Mouse (Mus musculus): ENCODE measurements around the gene Sppl3.

Gene Sppl3

DNA sequence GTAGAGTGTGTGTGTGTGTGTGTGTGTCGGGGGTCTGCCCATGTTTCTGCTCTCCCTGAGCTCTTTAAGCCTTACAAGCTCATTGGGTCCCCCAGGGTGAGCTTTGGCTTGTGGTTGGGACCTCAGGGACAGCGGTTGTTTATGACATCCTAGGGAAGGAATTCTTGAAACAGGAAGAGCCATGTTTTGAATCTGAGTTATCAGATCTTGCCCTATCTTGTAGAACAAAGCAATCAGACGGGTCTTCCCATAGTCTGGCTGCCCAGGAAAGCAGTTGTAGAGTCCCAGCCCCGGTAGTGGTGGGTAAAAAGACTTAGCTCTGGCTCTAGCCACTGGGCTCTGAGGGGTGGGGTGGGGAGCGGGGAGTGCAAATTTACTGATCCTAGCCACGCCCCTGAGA is 13.6 kb upstream of the Sppl3 start:
- no peak for DNase-seq (ENCODE audit: low read depth, low spot score)

DNA sequence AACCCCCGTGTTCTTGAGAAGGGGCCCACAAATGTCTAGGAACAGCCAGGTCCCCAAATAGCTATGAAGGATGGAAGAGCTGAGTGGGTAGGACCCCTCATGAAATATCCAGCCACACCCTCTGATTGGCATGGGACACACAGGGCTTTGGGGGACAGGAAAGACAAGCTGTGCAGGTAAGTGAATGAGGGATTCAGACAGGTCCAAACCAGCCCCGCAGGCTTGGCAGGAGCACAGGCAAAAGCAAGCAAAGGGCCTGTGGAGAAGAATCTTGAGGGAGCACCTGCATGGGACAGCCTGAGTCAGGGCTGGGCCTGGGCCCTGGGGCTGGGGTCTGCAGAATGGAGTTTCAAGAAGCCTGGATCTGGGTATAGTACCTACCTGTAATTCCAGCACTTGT is 10.4 kb upstream of the Sppl3 start:
- no peak for DNase-seq (ENCODE audit: low read depth, low spot score)

DNA sequence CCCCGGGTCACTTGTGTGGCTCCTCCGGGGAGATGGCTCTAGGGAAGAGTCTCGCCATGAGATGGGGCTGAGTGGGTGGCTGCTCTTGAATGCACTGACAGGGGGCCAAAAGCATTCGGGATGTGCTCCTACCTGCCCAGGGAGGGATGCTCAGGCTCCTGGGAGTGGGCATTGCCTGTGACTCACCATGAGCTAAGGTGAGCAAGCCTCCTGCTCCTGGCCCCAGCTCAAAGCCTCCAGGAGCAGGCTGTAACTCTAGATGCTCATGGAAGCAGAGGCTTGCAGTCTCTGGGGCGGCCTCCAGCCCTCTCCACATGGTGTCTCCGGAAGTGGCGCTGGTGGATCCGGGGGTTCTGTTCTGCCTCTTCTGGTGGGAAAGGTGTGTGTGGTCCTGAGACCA is 9.5 kb upstream of the Sppl3 start:
- no peak for DNase-seq (ENCODE audit: low read depth, low spot score)

- DNase-seq (ENCODE audit: low read depth, low spot score), result no peak
Observed at GRCm38 (mm10) chr5:115002781-115003180, 8.2 kb upstream of the Sppl3 start.

DNA sequence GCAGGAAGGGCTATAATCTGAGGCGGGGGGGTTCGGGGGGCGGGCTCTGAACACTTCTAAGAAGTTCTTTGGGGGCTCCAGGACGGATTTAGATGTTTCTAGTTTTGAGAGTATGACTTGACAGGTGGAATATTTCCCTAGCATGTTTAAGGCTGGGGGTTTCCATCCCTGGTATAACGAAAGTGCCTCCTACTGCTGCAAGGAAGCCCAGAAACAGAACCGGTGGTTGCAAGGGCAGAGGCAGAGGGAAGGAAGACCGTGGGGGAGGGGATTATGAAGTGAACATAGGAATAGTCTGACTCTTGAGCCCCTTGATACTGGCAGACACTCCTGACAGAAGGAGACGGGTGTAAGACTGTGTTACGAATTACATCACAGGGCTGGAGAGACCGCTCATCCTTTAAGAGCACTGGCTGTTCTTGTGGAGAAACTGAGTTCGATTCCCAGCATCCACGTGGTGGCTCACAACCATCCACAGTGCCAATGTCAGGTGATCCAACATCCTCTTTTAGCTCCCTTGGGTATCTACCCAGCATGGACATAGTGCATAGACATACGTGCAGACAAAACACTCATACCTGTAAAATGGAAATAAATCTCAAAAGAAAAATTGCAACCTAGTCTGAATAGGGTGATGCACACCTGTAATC is 7.6 kb upstream of the Sppl3 start:
- no peak for DNase-seq (ENCODE audit: low read depth, low spot score)

DNA sequence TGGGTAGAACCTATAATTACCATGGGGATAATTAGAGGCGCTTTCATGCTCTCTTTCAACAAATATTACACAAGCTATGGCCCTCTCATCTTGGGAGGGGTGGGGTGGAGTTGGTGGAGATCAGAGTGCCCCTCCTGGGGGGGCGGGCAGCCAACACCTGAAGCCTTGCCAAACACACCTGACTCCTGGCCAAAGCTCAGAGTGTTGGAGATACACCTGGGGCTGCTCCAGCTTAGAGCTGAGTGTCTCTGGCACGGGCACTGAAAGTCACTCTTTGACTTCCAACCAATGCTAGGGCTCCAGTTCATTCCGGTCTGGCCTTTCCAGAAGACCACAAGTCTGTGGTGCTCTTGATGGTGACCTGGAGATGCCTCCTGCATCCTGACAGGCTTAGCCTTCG is 3.2 kb upstream of the Sppl3 start:
- DNase-seq (ENCODE audit: low read depth, low spot score), result no peak

- no peak for DNase-seq (ENCODE audit: low read depth, low spot score)
Observed at GRCm38 (mm10) chr5:115008307-115008706, 2.6 kb upstream of the Sppl3 start.

- DNase-seq (ENCODE audit: low read depth, low spot score), result no peak
Observed at GRCm38 (mm10) chr5:115009143-115009542, 1.8 kb upstream of the Sppl3 start.

DNA sequence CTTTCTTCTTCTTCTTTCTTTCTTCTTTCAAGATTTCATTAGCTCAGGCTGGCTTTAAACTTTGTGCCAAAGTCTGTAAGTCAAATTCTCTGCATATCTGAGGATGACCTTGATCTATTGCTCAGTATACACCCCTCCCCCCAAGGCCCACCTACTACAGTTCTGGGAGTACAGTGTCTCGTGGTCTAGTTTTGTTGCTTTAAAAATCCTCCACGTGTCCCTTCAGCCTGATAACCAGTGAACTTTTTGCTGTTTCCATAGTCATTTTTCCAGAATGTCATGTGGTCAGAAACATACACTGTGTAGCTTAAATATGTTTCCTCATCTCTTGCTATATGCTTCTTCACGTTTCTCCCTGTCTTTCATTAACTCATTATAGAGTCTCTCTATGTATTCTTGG is 976 bp upstream of the Sppl3 start:
- DNase-seq (ENCODE audit: low read depth, low spot score), result no peak

DNA sequence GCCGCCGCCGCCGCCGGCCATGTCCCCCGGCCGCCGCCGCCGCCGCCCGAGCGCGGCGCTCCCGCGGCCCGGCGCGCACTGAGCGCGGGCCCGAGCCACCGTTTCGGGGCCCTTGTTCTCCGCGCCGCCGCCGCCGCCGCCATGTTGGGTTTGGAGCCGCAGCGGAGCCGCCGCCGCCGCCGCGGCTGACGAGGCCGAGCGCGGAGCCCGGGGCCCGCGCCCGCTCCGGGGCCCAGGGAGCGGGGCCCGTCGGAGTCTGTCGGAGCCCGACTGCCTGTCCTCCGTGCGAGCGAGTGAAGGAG is 231 bp downstream of the Sppl3 start:
- no peak for DNase-seq (ENCODE audit: low read depth, low spot score)

- DNase-seq (ENCODE audit: low read depth, low spot score), result no peak
Observed at GRCm38 (mm10) chr5:115011519-115012261, 753 bp downstream of the Sppl3 start.

DNA sequence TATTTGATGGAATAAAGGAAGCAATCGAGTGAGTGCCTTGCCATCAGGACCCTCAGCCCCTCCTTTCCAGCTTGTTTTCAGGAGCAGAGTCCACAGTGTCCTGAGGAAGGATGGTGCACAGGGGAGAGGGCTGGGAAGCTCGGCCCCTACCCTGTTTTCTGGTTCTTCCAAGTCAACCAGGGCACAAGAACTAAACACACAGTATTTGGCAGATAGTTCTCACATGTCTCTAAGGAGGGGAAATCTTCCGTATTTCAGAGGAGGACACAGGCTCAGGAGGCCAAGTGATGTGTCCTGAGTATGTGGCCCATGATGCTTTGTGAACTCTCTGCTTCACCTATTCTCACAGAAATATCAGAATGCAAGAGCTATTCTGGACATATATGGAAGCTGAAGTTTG is 2.5 kb downstream of the Sppl3 start:
- DNase-seq (ENCODE audit: low read depth, low spot score), result no peak

DNA sequence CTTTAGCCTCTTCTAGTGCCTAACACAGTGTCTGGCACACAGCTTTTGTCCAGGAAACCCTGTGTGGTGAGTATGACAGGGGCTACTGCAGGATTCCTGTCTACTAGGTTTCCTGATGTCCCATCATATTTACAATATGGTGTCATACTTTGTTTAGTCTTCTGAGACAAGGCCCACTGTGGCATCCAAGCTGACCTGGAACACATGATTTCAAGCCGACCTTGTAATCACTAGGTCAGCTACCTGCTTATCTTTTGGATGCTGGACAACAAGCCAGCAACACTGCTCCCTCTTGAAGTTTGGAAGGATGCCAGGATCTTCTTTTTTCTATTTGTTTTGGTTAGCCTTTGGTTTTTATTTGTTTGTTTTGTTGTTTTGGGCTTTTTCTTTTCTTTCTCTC is 3.6 kb downstream of the Sppl3 start:
- DNase-seq (ENCODE audit: low read depth, low spot score), result no peak

DNA sequence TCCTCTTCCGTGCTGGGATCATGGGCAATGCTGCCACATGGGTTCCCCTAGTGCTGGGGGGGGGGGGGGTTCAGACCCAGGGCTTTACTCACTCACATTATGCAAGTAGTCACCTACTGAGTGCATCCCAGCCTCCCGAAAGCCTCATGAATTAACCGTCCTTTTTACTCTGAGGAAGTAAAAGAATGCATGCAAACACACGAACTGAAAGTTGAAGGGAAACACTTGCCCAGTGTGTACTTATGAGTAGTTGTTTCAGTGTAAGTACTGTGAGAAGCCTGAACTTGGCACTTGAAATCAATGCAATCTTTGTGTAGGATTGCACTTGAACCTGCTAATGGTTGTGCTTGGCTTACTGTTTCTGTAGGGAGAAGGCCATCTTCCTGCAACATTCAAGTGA is 4.2 kb downstream of the Sppl3 start:
- no peak for DNase-seq (ENCODE audit: low read depth, low spot score)

DNA sequence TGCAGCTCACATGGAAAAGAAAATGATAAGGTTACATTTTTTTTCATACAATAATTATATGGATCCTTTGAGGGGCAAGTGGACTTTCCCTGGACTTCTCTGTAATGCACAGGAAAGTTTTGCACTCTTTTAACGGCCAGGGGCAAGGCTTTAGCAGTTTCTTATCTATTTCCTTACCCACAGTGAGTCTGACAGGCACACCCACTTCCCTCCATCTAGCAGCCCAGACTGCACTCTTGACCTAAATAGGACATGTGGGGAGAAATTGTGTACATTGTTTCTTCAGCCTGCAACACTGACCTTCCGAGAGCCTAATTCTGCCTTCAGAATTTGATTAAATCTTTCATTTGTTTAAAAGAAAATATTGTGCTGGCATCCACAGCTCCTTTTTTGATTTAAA is 7.3 kb downstream of the Sppl3 start:
- no peak for DNase-seq (ENCODE audit: low read depth, low spot score)

DNA sequence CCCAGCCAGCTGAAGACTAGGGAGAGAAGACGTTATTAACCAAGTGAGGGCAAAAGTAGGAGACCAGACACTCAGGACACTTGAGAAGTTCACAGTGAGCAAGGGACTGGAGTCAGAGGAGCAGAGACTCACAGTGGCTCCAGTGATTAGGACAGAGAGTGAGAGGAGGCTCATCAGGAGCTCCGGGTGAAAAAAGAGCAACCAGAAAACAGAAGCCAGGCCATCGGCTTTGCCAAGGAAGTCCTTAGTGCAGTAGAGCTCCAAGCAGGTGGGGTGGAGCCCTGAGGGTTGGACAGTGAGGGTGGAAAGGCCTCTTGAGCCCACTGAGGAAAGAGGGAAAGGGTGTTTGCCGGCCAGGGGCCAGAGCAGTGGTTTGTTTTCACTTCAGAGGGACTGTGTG is 7.9 kb downstream of the Sppl3 start:
- no peak for DNase-seq (ENCODE audit: low read depth, low spot score)

DNA sequence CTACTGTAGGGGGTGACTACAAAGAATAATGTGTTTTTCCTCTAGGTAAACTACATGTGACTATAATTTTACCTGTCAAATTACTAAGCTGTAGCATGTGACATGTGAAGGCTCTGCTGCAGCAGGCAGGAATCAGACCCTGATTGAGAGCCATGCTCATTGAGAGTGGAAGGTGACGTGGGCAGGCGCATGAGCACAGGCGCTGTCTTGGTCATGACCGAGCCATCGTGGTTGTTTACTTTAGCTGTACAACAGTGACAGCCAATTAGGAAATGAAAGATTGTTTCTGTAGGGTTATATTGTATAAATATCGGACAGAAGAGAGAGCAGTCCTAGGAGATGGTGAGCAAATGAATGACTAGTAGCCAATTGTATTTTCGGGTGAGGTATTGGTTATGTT is 11.1 kb downstream of the Sppl3 start:
- no peak for DNase-seq (ENCODE audit: low read depth, low spot score)

- DNase-seq (ENCODE audit: low read depth, low spot score), result no peak
Observed at GRCm38 (mm10) chr5:115026170-115026569, 15.2 kb downstream of the Sppl3 start.

GRCm38 (mm10) chr5:115027109-115027508 is 16.2 kb downstream of the Sppl3 start:
- no peak for DNase-seq (ENCODE audit: low read depth, low spot score)

- no peak for DNase-seq (ENCODE audit: low read depth, low spot score)
Observed at GRCm38 (mm10) chr5:115028920-115029319, 18.0 kb downstream of the Sppl3 start.

DNA sequence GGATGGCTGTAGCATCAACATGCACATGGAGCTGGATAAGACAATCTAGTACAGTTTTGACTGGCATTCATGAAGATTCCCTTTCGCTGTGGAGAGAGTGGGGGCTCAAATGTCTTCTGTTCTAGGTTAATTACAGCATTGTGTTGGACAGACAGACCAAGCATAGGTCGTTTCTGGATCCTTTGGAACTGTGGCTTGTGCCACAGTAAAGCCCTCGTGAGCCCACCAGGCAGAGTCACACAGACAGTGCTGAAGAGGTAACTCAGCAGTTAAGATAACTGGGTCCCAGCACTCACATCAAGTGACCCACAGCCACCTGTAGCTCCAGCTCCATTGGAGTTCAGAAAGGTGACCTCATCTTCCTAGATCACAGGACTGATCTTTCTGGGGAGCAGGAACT is 18.6 kb downstream of the Sppl3 start:
- no peak for DNase-seq (ENCODE audit: low read depth, low spot score)

GRCm38 (mm10) chr5:115031576-115031975 is 20.6 kb downstream of the Sppl3 start:
- DNase-seq (ENCODE audit: low read depth, low spot score), result no peak

DNA sequence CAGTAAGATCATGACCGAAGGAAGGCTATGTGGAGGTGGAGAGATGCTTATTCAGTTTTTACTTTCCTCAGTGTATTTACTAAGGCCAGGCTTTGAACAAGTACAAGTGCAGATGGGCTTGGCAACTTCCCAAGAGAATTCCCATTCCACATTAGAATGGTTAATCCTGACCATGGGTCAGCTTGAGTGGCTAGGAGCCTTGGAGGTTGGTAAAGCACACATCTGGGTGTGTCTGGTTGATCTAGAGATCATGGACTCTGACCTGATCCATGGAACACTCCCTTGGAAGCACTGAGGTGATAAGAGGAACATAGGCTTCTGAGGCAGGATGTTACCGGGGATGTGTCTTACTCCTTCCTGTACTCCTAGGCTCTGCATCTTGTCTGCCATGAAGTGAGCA is 21.7 kb downstream of the Sppl3 start:
- no peak for DNase-seq (ENCODE audit: low read depth, low spot score)

GRCm38 (mm10) chr5:115035217-115035616 is 24.3 kb downstream of the Sppl3 start:
- DNase-seq (ENCODE audit: low read depth, low spot score), result no peak

All from brain, embryonic 18.5 days (tissue).